Mouse (Mus musculus): Measurements from ENCODE around the gene Mup20. TPM values are rescaled to one million over a fixed set of nuclear protein-coding genes. Genes with fewer than 3 reads are reported as not detected.

The Mup20 gene
- polyA plus RNA-seq, 1 experiment from 2014 or later: not detected

Other genes with a start within 250 kb of the Mup20 start
- gene Mup5, start 218.9 kb downstream of the Mup20 start, polyA plus RNA-seq (2016; fragmentation: Nextera tagmentation; extraction: Ambion mirVana): not detected in 2 replicates
- gene Mup3, start 33.2 kb upstream of the Mup20 start, polyA plus RNA-seq (2016; fragmentation: Nextera tagmentation; extraction: Ambion mirVana): not detected in 2 replicates
- not detected in 2 replicates for gene Mup21, start 96.7 kb upstream of the Mup20 start, polyA plus RNA-seq (2016; fragmentation: Nextera tagmentation; extraction: Ambion mirVana)
- gene Zfp37, start 176.9 kb upstream of the Mup20 start, polyA plus RNA-seq (2016; fragmentation: Nextera tagmentation; extraction: Ambion mirVana): 23.5 and 28.2 TPM in 2 replicates
- gene Slc31a2, start 208.4 kb upstream of the Mup20 start, polyA plus RNA-seq (2016; fragmentation: Nextera tagmentation; extraction: Ambion mirVana): 7.1 and 7.4 TPM in 2 replicates

Measured in forebrain, embryonic 12.5 days (tissue).